ENCODE assay signal across 17 mouse cellular contexts in the genomic region with DNA sequence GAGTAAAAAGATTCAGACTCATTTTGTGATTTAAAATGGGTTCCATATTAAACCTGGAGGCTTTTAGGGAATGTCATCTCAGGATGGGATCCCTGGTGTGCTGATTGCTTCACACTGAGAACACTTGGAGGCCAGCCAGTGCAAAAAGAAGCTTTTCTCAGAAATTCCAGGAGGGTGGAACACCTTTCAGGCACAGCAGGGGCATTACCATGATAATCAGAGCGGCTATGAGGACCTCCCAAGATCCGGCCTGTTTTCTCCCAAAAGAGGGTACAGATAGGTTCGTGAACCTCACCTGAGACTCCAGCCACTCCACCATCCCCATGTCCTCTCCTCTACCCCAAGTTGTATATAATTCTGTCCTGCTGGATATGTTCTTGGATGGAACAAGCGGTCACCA. TPM values are rescaled to one million over a fixed set of nuclear protein-coding genes. Genes with fewer than 3 reads are reported as not detected.
"Had no signal": no experiment of that assay in that cellular context is flagged by ENCODE, and none has a peak within 500 bp of the region (broad histone marks: within the 10 kb centered on the region; RNA-seq: fewer than 3 reads in every experiment).

No protein-coding gene starts in this region.

- H3K9me3 ChIP-seq: limb, embryonic 15.5 days; midbrain, embryonic 10.5 days; neural tube, embryonic 15.5 days had no signal

- H3K36me3 ChIP-seq: limb, embryonic 15.5 days; liver, embryonic 12.5 days; midbrain, embryonic 10.5 days; neural tube, embryonic 15.5 days had no signal

- H3K4me3 ChIP-seq: left cerebral cortex, adult 2 months; limb, embryonic 15.5 days; liver, embryonic 12.5 days; midbrain, embryonic 10.5 days; myocyte; neural tube, embryonic 15.5 days had no signal

- H3K27me3 ChIP-seq: limb, embryonic 15.5 days; liver, embryonic 12.5 days; neural tube, embryonic 15.5 days had no signal

- DNase-seq: lung, embryonic 14.5 days; lung, postnatal 10 days; lung, postnatal 4 days; midbrain, embryonic 14.5 days; right cerebral cortex, adult 18-20 months; right cerebral cortex, postnatal 25 days; thymus, postnatal 14 days had no signal

RNA-seq across cellular contexts. Expression of gene Gm10322, which starts 57.3 kb away (rescaled TPM):
- total RNA-seq: layer of hippocampus, adult 8-10 months; layer of hippocampus, postnatal 25 days; left cerebral cortex, adult 2 months; left cerebral cortex, postnatal 25 days; megakaryocyte, adult 5-6 weeks had no signal
